Mouse (Mus musculus): Measurements from ENCODE around the gene Wdr48.
A peak's percentile ranks its signal among the peaks of the same experiment; 100 is the strongest.

Gene Wdr48

GRCm38 (mm10) chr9:119970763-119971656 is 76.3 kb downstream of the Wdr48 start:
- no peak for DNase-seq

GRCm38 (mm10) chr9:119972166-119972565 is 77.5 kb downstream of the Wdr48 start:
- DNase-seq = no peak

- DNase-seq = no peak
These were observed 77.9 kb downstream of the Wdr48 start for GRCm38 (mm10) chr9:119972582-119972981.

GRCm38 (mm10) chr9:119973281-119973680 is 78.6 kb downstream of the Wdr48 start:
- no peak for DNase-seq

- peak; percentile 77 to 80 for DNase-seq
These were observed 79.3 kb downstream of the Wdr48 start for GRCm38 (mm10) chr9:119973869-119974520.

- peak; percentile 64 to 66 for DNase-seq
These were observed 79.9 kb downstream of the Wdr48 start for GRCm38 (mm10) chr9:119974609-119975008.

- no peak for DNase-seq
These were observed 80.6 kb downstream of the Wdr48 start for GRCm38 (mm10) chr9:119975286-119975685.
